Mouse (Mus musculus) urinary bladder, postnatal 14 days (tissue): ENCODE measurements around the gene 6030452D12Rik.

Source experiments
- DNase-seq: peaks from one replicate; pipeline ENCODE4 v3.0.0; 2021; ENCODE audit warnings: low spot score

6030452D12Rik gene

DNA sequence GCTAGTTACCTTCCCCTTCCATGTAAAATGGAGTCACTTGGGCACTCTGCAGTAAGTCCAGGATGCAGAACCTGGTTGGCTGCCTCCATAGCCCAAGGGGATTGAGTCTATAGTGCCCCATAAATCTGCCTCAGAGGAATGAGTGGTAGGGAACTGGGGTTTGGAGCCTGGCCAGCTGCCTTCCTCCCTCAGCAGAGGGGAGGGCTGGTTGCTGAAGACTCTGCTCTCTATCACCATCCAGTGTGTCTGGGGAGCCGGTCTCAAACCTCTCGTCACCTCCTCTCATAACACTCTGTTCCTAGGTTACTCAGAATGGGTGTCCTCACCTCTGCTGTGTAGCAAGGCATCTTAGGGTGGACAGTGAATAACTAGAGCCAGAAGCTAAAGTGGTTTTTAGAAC lies 16.3 kb downstream of the 6030452D12Rik start:
- peak; percentile 48 for DNase-seq

DNA sequence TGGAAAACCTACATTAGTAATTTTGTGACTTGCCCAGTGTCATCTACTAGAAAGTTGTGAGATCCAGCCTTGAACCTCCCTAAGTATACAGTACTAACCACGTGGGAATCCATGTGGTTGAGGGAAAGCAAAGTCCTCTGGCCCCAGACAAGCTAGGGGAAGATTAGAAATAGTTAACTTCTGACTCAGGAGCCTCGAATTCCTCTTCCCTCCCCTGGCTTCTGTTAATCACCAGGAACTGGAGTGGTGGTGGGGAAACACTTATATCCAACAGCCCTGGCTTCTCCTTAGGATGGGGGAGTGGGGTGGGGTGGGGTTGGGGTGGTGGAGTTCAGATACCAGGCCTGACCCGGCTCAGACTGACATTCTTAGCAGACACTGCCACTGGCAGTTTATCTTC lies 18.4 kb downstream of the 6030452D12Rik start:
- no peak for DNase-seq

DNA sequence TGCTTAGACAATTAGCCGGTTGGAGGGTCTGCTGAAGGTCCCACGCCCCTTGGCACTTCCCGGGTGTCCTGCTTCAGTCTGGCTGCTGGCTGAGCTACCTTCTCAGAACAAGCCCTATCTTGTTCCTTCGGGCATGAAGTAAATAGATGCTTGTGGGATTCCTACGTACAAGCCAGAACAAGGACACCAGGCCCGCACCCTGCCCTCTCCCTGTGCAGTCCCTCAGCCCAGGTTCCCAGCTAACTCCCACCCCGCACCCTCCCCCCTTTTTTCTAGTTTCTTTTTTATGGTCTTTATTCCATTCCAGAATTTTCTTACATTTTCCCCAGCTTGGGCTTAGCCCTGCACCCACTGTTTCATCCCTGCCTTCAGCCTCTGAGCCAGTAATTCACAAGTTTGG lies 20.3 kb downstream of the 6030452D12Rik start:
- DNase-seq, result peak; percentile 48

DNA sequence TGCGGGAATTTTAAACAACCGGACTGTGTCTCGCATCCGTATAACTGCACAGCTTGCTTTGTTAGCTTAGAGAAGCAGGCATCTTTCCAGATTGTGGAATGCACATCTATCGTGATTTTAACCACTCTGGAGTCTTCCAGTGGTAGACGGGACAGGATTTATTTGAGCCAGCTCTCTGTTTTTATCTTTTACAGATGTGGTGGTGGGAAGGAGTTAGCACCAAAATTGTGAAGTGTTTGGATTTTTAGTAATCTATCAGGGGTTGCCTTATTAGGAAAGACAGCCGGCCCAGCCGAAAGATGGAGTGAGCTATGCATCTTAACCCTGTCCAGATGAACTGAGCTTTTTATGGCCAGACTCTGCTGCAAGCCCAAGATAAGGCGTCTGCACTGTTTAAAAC lies 21.5 kb downstream of the 6030452D12Rik start:
- no peak for DNase-seq

DNA sequence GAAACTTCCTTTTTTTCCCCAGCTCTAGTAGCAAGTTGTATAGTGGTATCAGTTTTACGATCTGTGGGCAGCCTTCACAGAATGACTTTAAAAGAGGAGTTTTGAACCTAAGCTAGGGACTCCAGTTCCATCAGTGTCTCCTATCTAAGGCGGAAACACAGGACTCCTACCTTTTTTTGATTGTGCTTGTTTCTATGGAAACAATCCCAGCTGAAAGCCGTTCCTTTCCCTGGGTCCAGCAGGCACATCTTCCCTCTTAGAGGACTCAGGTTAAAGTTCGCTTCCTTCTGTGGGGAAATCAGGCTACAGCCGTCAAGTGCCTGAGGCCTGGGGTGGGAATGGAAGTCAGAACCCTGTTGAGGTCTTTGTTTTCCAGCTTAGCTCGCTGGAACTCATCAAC lies 26.4 kb downstream of the 6030452D12Rik start:
- no peak for DNase-seq

DNA sequence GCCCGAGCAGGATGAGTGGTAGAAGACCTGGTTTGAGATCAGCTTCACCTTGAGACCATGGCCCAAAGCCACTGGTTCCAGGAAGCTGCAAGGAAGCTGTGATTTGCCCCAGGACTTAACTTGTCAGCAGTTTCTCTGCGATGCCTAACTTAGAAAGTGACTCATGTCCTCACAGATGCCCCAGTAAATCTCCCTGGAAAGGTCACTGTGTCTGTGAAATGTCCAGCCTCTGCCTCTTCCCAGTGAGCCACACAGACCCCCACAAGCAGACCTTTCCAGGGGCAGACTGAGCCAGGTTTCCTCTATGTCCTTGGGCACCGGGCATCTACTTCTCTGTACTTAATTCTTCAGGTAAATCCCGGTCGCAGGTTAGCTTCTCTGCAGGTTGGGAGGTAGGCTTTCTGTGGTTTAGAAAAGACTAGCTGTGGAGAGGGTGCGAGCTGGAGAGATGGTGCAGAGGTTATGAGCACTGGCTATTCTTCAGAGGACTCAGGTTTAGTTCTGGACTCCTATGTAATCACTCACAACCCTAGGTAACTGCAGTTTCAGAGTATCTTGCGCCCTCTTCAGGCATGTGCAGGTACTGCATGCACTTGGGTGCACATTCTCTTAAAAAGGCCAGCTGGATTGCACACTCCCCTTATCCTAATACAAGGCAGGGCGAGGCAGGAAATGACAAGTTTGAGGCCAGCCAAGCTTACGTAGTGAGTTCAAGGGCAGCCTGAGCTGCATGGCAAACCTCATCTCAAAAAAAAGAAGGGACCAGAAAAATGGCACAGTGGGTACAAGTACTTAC lies 27.1 kb downstream of the 6030452D12Rik start:
- DNase-seq, result no peak

DNA sequence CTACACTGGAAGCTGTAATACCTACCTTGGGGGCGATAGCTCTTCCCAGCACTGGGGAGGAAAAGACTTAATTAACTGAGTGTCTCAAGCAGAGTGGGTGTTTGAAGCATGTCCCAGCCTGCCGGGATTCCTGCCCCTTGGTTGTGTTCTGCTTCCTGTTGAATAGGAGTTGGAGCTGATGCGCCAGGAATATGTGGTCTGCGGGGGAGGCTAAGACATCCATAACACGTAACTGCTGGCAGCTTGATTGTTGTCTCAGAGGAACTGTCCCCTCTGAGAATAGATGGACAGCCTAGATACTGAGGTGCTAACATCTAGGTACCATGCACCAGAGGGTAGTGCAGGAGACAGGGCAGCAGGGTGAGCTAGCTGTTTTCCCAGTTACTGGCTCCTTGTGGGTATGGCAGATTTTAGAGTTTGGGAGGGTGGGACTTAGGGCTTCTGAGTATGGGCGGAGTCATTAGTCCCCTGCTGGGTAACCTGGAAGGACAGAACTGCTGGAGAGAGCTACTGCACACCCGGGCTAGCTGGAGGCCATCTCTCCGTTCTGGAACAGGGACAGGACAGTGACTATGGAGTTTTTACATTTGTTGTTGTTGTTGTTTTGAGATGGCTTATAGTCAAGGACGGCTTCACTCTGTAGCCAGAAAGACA lies 28.4 kb downstream of the 6030452D12Rik start:
- DNase-seq, result no peak

DNA sequence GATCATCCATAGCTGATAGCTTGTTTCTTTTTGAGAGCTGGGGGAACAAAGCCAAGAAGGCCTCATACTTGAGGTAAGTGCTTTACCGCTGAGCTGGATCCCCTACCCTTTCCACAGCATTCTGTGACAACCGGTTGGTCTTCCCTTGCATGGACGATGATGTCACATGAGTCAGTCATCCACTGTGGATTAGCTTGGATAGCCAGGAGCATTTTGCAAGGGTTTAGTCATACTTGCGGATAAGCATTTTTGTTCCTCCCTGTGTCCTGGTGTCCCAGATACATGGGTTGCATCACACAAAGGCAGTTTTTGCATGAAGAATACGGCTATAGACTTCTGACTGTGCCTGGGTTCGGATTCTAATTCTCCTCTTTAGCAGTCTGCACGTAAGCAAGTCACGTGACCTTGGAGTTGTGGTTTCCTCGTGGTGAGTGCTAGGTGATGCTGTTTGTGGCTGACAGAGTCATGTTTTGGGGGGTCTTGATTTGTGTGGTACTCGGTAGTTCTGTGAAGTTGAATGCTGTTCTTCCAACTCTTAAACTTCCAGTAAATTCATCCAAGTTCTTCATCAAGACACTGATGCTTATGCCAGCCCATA lies 29.7 kb downstream of the 6030452D12Rik start:
- DNase-seq, result no peak

DNA sequence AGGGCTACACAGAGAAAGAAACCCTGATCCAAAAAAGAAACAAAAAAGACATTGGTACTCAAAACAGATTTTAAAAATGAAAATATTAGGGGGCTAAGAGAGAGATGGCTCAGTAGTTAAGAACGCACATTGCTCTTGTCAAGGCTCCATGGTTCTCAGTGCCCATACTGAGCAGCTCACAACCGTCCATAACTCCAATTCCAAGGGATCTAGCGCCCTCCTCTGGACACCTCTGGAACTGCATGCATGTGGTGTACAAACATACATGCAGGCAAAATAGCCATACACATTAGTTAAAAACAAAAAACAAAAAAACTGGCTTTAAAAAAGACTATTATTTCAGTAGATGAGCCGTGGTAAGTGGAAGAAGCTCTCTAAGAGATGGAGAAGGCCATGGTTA lies 30.2 kb downstream of the 6030452D12Rik start:
- no peak for DNase-seq

DNA sequence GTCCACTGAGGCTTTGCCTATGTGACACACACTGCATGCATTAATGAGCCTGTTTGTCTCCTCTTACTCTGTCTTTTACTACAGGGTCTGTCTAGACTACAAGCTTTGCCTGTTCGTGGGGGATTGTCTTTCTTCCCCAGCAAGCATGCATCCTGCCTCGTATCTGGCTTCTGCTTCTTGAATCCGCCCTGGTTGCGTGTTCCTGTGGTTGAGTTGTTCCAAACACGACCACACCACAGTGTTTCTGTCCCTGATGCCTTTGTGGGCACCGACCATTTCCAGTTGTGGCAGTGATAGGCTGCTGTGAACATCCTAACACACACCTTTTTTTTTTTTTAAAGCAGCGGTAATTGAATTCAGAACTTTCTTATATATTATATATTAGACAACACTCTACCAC lies 33.4 kb downstream of the 6030452D12Rik start:
- DNase-seq, result no peak

DNA sequence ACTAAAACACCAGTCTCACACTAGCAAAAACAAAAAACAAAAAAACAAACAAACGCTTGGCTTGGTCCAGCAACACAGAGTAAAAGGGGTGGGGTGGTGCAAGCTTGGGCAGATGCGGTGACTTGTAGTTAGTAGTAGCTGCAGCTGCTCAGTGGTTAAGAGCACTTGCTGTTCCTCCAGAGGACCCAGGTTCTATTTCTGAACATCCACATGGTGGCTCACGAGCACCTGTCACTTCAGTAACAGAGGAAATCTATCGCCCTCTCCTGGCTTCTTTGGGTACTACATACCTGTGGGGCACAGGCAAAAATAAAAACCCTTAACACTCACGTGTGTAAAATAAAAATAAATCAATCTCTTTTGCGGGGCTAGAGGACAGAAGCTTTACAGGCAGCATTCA lies 34.1 kb downstream of the 6030452D12Rik start:
- DNase-seq, result peak; percentile 83

DNA sequence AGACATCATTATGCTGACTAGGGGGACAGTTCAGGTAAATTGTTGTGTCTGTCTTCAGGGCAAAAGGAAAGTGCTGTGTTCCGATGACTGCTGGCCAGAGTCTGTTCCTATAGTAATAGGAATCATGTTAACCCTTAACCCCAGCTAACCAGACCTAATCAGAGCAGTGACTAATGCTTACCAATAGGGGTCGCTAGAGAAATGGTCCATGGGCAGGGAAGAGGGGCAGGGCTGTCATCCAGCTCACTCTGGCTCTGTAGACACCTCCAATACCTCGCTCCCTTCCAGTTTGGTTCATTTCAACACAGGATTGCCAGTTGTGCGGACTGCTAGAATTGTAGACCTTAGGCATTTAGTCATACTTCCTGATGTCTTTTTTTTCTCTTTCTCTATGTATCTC lies 35.1 kb downstream of the 6030452D12Rik start:
- no peak for DNase-seq

DNA sequence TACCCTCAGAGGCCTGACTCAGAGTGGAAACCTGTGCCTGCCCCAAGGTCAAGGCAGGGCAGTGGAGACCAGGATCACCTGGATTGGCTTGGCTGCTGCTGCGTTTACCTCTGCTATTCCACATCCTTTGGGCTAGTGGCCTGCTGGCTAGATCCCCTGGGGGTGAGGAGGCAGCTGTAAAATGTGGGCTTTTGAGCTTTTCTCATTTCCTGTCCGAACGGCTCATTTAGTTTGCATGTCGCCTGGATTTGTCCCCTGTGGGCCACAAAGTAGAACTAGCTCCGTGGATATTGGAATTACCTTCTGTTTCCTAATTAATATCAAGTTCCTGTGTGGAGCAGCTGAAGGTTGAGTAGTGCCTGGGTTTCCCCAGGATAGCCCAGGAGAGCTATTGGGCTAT lies 38.9 kb downstream of the 6030452D12Rik start:
- DNase-seq, result no peak

DNA sequence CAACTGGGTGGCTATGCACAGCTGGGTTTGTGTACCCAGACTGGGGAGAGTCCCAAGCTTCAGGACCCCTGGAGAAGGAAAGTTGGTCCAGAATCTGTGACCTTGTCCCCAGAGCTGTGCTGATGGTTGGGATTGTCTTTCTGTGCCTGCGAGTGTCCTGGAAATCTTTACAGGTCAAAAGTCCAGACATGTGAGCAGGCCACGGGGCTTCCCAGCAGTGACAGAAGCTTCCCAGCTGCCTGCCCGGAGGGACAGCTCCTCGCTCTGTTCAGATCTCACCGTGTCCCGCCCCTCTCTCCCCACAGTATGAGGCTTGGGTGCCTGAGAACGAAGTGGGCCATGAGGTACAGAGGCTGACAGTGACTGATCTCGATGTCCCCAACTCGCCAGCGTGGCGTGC lies 40.7 kb downstream of the 6030452D12Rik start:
- no peak for DNase-seq

DNA sequence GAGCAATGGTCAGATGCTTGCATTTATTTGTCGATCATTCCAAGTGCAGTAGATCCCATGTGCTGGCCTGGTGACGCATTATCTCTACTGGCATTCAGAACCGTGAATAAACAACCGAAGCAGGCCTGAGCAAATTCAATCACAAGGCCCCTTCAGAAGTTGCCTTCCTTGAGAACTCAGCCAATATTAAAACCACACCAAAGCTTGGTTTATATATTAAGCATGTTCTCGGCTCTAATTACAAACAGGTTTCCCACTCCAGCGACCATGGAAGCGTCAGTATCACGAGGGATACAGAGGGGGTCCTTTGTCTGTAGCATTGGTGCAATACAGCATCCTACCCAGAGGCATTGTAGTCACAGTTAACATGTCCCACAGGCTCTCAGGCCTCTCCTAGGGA lies 42.7 kb downstream of the 6030452D12Rik start:
- DNase-seq, result no peak

DNA sequence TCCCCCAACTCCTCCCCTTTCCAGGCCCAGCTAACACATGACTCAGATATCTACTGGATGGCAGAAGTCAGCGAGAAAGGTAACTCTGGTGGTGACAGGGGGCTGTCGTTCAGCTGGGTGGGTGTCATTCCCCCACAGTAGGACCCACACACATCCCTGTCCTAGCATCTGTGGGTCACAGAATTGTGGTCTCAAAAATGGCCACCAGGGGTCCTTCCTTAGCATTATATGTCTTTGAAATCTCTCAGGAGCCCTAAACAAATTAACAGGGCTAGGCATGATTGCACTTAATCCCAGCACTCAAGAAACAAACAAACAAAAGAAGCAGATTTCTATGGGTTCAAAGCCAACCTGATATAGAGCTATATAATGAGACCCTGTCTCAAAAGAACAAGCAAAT lies 44.8 kb downstream of the 6030452D12Rik start:
- no peak for DNase-seq

DNA sequence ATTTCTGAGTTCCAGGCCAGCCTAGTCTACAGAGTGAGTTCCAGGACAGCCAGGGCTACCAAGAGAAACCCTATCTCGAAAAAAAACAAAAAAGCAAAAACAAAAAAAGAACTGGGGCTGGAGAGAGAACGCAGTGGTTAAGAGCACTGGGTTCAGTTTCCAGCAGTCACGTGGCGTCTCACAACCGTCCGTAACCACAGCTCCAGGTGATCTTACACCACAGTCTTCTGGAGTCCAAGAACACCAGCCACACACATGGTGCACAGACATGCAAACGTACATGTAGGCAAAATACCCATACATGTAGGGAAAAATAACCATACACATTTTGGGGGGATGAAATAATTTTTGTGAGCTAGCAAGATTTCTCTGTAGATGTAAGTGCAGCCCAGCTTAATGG lies 46.4 kb downstream of the 6030452D12Rik start:
- no peak for DNase-seq

DNA sequence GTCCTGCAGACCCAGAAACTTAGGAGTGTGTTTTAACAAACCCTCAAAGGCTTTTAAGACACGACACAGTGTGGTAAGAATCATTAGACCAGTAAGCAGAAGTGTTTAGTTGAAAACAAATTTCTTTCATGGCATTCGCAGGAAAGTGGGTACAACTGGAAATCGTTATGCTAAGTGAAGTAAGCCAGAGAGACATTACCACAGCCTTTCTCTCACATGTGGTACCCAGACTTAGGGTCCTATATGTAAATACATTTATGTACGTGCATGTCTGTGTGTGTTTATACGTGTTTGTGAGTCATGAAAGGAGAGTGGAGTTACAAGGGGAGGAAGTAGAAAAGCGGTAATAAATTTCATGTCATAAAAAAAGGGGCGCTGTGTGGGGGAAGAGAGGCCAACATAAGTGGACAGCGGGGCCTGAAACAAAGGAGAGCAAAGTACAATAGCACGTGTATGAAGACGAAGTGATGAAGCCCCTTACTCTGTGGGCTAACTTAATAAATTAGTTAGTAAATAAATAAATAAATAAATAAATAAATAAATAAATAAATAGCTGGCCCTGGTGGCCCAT lies 48.1 kb downstream of the 6030452D12Rik start:
- DNase-seq, result no peak

DNA sequence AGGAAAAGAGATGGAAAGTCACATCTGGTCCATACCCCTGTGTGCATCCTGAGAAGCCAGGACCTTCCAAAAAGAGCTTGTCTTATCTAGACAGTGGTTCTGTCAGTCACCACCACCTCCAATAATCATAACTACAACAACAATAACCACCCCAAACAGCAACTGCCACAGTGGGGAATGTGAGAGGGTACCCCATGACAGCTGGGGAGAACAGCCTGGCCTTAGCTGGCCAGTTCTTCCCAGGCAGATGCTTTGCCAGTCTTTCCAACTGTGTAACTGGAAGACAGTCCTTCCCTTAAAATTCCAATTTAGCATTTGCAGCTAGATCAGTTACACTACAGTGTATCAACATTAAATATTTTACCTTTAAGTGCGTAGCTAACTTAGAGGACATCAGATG lies 50.6 kb downstream of the 6030452D12Rik start:
- no peak for DNase-seq

DNA sequence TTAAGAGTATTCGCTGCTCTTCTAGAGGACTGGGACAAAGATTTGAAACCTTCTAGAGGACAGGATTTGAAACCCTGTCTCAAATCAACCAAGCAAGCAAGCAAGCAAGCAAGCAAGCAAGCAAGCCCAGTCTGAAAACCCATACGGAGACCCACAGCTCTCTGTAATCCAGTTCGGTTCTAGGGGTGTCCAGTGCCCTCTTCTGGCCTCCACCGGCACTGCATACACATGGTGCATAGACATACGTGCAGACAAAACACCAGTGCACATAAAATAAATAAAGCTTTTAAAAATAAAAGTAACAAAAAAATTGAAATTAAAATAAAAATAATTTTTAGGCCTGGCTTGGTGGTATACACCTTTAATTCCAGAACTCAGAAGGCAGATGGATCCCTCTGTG lies 53.7 kb downstream of the 6030452D12Rik start:
- no peak for DNase-seq

DNA sequence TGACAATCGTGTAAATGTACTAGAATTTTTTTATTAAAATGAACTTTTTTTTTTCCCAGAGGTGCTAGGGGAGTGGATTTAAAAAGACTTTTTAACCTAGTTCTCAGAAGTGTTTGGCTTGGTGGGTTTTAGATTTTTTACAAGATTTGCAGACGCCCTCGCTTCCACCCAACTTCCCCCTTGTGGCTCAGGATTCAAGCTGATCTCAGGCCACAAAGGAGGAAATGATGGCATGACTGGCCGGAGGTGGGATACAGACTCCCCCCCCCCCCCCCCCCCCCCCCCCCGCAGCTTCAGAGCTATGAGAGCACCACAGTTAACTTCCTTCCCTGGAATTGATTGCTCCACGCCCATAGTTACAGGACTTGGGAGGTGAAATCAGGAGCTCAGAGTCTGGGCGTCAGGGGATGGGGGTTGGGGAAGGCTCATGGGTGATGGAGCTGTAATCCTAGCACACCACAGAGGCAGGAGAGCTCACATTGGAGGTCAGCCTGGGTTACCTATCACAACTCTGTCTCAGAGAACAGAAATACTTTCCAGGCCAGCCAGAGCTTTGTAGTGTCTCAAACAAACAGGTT lies 55.8 kb downstream of the 6030452D12Rik start:
- no peak for DNase-seq
